Mouse (Mus musculus) adrenal gland, adult (tissue): Measurements from ENCODE around the gene Stard10.

Experiments used
- DNase-seq, 2 experiments: peaks; one replicate each; pipeline ENCODE4 v3.0.0; 2022 to 2023; ENCODE audit warnings: low spot score in 1 of 2; ENCODE audit not compliant: inconsistent age in 2 of 2

Gene Stard10

DNA sequence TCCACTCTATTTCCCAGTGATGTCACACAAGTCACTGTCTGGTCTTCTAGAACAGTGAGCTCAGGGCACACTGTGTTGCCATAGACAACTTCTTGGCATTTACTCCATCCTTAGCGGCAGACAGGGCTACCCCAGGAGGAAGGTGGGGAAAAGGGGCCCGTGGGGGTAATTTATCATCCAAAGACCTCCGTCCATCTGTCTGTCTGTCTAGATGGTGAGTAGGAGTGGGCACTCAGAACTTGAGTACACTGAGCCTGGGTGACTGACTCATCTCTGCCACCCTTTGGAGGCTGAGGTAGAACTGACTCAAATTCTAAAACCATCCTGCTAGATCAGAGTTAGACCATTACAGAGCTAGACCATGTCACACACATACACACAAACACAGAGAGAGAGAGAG, at the start of gene Stard10:
TSS of gene Stard10 (plus strand) at position 73 of the 400 bp plus-strand sequence.
- DNase-seq = no peak

DNA sequence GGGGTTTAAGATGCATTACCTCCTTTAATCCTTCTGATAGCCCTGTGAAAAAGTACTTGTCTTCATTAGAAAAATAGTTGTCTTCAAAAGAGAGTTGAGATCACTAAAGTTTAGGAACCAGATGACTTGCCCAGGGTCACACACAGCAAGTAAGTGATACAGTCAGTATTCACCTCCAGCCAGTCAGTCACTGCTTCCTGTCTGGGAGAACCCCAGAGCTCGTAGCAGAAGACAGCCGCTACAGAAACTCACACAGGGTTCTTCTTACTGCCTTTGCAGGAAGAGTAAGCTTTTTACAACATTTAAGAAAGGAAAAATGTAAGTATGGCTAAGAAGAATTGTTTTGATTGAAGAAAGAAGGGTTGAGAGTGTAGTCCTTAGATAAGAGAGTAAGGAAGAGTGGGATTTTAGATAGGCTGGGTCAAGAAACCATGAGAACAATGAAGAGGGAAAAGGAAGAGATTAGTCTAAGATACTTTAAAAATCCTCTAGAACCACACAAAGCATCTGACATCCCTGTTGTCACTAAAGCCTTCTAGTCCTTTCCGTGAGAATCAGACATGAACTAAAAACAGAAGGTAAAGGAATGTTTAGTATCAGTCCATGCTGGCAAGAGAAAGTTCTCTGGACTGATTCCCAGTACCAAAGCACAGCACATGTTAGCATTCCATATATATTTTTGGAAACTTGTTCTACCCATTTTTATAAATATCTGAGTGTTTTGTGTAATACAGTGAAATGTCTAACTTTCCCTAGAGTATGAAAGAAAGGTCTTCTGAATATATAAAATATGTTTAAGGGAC, 49.2 kb upstream of the Stard10 start:
- no peak for DNase-seq

DNA sequence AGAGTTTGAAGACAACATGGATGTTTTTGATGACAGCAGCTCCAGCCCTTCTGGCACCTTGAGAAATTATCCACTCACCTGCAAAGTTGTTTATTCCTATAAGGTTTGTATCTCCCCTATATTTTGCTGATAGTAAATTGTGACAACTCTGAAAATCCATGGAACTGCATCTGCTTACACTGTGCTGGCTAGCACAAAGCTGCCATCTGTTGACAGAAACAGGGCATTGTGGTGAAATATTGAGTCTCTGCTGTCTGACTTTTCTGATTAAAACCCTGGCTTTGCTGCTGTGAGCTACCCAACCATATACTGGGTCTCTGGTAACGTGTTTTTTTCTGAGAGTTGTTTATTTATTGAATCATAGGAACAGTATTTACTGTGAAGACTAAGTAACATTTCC, 45.3 kb upstream of the Stard10 start:
- peak in 1 of 2 experiments; percentile 58 for DNase-seq

DNA sequence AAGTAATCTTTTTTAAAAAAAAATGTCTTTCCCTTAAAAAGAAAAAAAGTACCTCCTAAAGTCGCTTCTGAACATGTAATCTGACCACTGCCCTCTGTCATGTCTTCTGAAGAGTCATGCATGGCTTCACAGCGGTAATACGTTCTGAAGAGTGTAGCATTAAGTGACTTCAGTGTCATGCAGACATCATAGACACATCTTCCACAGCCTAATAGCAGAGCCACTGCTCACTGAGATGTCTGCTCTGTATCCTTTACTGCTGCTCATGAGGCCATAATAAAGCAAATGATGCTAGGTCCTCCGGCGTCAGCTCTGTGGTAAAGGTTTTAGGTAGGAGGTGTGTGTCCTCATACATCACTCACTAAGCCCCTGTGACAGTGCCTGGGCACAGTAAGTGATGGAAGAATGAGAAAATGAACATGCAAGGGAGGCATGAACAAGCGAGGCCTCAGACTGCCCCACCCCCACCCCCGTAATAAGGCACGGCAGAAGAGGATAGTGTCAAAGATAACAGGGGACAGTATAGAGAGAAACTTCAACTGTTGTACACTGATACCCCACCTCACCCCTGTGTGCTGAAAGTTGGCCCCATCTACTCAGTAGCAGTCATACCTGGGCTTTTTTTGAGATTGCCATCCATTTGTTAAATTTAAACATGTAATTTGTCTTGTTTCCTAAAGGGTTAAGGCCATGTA, 44.3 kb upstream of the Stard10 start:
- no peak for DNase-seq

DNA sequence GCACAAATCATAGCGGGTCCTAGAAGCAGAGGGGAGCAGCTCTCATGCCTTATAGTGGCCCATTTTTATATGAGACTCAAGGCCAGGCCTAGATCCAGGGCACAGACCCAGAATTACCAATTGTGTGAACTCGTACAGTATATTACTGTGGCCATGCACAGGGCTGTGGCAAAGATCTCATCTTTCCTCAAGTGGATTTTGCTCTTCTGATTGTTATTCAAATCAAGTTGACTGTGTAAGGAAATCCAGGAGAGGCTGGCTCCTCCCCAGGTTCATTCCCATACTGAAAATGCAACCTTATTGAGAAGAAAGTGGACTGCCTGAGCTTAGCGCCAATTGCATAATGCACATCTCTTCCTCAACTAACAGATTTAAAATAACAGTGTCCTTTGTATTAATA, 34.2 kb upstream of the Stard10 start:
- no peak for DNase-seq

DNA sequence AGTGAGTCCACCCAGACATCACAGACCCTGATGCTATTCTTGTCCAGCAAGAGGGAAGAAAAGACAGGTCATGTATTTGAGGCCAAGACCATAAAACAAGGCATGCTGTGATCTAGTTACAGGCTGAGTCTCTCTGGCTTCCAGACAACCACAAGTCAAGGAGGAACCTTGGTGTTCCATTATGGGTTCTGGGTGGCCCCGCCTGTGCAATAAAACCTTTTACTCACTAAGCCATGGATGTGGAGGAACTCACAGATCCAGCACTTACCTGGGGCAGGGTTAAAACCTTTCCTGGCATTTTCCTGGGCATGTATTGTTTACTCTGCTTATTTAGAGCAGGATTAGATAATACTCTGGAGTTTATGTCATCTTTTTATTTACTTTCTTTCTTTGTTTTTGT, 32.4 kb upstream of the Stard10 start:
- no peak for DNase-seq

DNA sequence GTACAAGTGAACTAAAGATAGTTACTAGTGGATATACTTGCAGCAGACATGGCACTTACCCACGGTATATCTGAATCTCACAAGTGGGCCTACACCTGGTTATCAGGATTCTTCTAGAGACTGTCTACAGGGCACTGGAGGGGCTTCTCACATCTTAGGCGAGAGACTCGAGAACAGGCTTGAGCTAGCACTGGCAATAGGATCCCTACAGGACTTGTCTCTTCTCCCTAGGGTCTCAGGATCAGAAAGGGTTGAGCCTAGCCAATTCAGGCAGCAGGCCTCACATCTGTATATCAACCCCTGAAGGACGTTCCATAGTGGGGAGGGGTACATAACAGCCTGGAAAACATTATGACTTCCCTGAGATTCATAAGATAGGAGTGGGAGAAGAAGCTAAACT, 30.0 kb upstream of the Stard10 start:
- no peak for DNase-seq

DNA sequence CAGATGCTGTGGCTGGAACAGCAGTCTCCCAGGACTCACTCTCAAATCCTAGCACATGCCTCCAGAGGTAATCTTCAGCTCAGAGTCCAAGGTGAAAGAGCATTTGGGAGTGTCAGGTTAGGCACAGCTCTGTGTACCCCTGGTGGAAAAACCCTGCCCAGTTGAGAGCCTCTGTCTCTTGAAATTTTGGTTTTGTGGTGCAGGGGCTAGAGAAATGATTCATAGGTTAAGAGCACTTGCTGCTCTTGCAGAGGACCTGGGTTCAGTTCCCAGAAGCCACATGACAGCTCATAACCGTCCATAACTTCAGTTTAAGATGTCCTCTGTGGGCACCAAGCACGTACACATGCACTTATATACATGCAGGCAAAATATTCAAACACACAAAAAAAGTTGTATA, 29.1 kb upstream of the Stard10 start:
- DNase-seq = no peak

DNA sequence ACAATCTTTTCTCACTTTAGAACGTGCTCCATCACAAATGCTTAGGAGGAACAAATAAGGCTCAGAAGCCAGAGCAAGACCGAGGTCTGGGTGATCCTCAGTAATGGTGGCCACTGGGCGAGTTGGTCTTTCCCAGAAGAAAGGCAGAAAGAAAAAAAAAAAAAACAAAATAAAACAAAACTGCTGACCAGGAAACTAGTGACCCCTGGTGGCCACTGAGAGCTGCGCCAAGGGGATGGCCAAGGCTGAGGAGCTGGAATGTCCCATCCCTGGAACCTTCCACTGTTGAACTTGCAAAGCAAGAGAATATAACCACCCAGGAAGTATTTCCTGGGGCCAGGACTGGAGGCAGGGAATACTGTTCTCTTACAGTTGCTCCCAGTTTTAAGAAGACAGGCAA, 28.4 kb upstream of the Stard10 start:
- peak; percentile 56 to 82 for DNase-seq

DNA sequence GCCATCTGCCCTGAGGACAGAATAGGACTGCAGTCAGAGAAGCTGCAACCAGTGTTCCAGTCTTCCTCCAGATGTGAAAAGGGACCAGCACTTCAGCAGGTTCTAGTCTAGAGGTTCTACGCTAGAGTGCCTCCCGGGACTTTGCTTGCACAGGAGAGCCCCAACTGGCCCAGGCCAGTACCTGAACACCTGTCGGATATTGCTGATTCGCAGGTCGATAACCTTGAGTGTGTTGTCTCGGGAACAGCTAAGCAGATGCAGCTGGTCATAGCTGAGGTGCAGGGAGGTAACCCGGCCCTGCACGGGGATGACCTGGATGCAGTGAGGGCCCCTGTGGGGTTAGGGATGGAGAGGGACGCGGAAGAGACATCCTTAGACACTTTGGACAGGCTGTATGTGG, 26.5 kb upstream of the Stard10 start:
- no peak for DNase-seq

DNA sequence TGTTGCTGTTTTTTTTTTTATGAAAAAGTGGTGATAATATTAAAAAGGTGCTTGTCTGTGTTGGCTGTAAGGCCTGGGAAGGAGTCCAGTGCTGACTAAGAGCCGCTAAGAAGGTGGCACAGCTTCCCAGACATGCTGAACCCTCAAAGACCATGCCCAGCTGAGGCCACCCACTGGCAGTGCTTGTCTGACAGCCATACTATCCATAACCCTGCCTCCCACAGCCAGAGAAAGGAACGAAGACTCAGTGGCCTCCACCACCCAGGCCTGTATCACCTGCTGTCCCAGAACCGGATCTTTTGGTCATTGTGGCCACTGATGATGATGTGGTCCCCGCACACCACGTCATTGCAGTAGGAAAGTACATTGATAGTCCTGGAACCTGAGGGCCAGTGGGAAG, 25.7 kb upstream of the Stard10 start:
- DNase-seq = no peak

DNA sequence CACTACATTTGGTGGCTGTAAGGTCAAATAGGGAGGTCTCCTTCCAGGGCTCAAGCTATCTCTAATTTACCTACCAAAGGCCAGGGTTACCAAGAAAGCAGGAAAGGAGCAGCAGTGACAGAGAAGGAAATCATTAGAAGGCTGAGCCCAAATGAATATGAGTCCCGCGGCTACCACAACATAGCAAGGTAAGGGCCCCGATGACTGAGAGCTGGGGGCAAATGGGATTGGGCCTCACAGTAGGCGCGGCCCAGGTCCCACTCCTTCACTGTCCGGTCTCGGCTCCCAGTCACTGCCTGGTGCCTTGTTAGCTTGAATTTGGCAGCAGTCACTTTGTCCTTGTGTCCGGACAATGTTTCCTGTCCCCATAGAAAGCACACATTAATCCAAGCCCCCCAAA, 25.2 kb upstream of the Stard10 start:
- no peak for DNase-seq

DNA sequence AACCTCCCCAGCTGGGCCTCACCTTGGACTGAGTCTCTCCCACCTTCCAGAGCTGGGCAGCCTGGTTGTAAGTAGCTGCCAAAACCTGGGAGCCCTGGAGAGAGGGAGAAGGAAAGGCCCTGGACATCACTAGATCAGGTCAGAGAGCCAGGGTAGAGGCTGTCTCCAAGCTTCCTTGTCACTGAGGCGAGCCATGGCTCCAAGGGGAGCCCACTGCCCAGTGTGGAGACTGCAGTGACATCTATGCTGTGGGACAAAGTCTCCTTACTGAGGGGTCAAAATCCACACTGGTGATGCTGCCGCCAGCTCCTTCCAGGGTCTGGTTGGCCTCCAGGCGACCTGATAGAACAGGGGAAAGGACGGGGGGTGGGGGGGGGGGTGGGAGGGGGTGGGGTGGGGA, 24.8 kb upstream of the Stard10 start:
- DNase-seq = no peak

DNA sequence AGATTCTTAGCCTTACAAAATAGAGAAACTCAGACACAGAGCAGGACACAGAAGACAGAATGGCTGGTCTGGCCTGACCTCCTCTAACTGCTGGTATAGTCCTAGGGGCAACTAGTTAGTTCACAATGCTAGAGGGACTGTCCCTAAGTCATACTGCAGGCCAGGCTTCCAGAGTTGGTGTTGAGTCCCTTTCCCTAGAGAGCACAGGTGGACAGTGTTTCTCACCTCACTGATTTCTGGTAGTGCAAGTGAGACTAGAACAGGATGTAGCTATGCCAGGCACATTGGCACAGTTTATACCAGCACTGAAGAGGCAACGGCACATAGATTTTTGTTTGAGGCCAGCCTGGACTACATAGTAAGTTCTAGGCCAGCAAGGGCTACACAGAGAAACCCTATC, 24.2 kb upstream of the Stard10 start:
- no peak for DNase-seq

DNA sequence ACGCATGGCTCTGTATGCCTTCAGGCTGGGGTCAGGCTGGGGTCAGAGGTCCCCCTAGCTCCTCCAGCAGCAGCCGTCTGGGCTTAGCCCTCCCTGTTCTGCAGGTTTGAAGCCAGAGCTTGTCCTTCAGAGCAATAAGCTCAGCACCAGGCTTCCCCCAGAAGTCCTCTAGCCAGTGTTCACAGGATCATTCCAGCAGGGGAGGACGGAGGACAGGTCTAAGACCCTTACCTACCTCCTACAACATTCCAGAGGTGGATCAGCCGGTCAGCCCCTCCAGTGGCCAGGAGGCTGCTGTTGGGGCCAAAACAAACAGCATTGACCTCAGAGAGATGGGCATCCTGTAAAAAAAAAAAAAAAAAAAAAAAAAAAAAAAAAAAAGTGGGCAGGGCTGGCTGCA, 23.7 kb upstream of the Stard10 start:
- no peak for DNase-seq

DNA sequence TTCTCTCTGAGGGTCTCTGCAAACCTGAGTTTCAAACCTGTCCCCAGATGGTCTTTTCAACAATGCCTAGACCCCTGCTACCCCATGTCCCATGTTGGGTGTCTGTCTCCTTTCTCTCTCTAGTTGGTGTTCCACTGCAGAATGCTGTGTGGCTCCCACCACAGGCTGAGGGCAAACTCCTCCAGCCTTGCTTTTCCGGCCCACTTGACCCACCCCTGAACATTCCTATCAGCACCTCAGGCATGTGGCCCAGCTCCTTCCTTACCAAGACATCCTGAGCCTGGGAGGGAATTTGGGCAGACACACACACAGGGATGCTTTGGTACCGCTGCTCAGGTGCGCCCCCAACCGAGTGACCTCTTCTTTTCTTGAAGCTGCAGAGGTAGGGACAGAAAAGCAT, 23.3 kb upstream of the Stard10 start:
- DNase-seq = no peak

DNA sequence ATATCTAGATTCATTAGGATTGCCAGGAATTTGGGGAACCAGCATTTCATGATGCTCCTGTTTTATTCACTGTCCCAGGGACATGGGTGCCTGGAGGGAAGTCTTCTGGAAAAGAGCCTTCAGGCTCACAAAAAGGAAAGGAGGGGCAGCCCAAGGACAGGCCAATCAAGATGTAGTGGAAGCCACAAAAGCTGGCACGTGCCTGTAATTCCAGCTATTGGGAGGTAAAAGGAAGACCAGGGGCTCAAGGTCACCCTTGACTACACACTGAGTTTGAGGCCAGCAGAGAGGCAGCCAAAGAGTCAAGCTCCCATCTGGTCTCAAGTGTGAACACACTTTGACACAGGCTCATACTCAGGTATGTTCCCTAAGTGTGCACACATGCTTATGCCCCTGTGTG, 21.4 kb upstream of the Stard10 start:
- DNase-seq = no peak

DNA sequence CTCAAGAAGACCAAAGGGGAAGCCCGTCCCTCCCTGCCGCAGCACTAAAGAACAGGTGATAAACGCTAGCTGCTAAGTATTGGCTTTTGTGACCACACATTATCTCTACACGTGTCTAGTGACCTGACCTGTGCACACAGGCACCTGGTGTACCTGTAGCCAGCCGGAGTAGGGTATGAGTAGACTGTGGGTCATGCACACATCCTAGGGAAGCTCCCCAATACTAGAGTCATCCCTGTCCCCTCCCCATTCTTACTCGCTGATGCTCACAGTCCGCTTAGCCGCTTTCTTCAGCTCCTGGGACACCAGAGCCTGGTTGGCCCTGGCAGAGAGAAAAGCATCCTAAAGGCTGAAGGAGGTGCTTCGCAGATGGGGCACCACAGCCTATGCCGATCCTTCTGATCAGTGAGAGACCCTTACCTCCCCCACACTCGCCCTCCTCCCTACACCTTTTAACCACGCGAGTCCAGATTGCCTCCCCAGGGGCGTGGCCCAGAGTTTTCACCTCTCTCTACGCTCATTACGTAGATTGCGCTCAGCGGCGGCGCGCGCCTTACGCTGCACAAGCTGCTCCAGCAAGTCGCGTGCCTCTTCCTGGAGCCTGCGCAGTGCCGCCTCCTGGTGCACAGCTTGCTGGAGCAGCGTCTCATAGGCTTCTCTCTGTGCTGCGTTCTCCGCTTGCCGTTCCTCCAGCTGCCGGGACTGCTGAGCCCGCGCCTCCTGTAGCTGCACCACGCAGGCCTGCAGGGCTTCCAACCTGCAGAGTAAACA, 20.4 kb upstream of the Stard10 start:
- peak; percentile 74 to 85 for DNase-seq

DNA sequence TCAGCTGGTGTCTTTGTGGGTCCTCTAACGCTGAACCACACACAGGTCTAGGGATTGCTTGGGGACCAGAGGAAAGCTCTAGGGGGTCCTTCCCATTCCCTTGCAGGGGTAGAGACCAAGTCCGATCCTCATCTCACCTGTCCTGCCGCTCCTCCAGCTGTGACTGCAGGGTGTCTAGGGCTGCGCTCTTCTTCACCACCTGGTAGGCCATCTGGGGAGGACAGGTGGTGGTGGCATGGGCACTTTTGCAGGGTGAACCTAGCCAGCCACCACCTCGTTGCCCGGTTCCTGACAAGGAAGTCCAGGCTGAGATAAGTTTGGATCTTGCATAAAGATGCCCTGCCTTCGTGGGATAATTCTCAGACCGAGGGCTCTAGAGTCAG, 19.9 kb upstream of the Stard10 start:
- DNase-seq = no peak

DNA sequence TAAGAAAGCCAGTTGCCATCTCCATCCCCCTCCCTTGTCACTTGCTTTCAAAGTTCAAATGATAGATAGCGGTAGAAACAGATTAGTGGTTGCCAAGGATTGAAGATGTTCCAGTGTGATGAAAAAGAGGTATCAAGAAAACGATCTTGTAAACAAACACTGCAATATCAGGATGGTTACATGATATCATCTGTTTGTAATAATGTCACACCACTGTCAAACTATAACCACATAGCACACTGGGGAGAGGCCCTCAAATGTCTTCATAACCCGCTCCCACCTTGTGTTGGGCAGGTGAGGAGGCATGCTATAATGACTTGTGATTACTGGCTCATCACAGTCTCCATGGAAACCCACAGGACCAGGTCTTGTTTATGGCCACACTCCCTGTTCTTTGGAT, 18.5 kb upstream of the Stard10 start:
- DNase-seq = no peak

DNA sequence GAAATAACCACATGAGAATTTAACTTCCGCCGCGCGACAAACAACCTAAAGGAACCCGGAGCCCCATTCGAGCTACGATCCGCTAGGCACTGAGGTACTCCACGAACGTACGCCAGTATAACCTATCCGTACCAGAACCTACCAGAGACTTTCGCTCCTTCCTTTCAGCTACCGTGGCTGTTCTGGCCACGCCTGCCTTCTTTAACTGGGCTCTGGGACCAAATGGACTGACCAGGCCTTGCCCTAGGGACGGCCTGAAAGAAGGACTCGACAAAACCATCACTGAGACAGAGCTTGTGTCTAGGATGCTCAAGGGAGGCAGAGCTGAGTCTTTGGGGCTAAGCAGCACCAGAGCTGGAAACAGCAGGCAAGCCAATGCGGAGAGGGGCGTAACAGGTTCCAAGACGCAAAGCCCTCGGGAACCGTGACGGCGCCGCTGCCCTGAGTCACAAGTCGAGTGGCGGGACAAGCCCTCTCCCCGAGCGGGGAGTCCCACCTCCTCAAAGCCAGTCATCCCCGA, 15.5 kb upstream of the Stard10 start:
- no peak for DNase-seq
